Mouse (Mus musculus) lung, embryonic 16.5 days (tissue): ENCODE measurements around the gene Gpr19. TPM values are rescaled to one million over a fixed set of nuclear protein-coding genes. Genes with fewer than 3 reads are reported as not detected.

ENCODE experiments used
- ATAC-seq: fragments of 200-750 bp; cut with Nextera tagmentation; 2 replicates; pipeline ENCODE4 v1.8.0; 2017; ENCODE audit warnings: low read depth, mild to moderate bottlenecking, moderate library complexity
- H3K27ac ChIP-seq: fragments of 300-500 bp; sonication (generic); 2 replicates; pipeline ENCODE4 v1.5.1; 2014; ENCODE audit warnings: mild to moderate bottlenecking, control low read depth, low read length
- H3K27me3 ChIP-seq: fragments of 300-500 bp; sonication (generic); 2 replicates; pipeline ENCODE4 v1.6.1; 2014; ENCODE audit warnings: low read depth, low read length, mixed read lengths; ENCODE audit not compliant: control insufficient read depth, insufficient read depth
- H3K36me3 ChIP-seq: fragments of 300-500 bp; sonication (generic); 2 replicates; pipeline ENCODE4 v1.6.1; 2014; ENCODE audit warnings: low read length; ENCODE audit not compliant: control insufficient read depth, insufficient read depth
- H3K4me1 ChIP-seq: fragments of 300-500 bp; sonication (generic); replicated peaks from 2 replicates; pipeline ENCODE4 v1.6.1; 2014; ENCODE audit warnings: low read length, mixed read lengths; ENCODE audit not compliant: control insufficient read depth, insufficient read depth
- H3K4me2 ChIP-seq: fragments of 300-500 bp; sonication (generic); 2 replicates; pipeline ENCODE4 v1.6.1; 2014; ENCODE audit warnings: low read depth, low read length, control low read depth
- H3K4me3 ChIP-seq: fragments of 300-500 bp; sonication (generic); 2 replicates; pipeline ENCODE4 v1.5.1; 2014; ENCODE audit warnings: mild to moderate bottlenecking, low read length, control low read depth
- H3K9ac ChIP-seq: fragments of 300-500 bp; sonication (generic); 2 replicates; pipeline ENCODE4 v1.6.1; 2014; ENCODE audit warnings: low read length, control low read depth
- H3K9me3 ChIP-seq: fragments of 300-500 bp; sonication (generic); 2 replicates; pipeline ENCODE4 v1.6.1; 2016; ENCODE audit warnings: low read length; ENCODE audit not compliant: control insufficient read depth
- WGBS: fragments of 180-500 bp; shearing (Covaris S2); extraction: QIAGEN DNeasy Blood & Tissue Kit; methylation state at CpG from one replicate; pipeline ENCODE4 v1.1.7; 2014; 5-methylcytosine and 5-hydroxymethylcytosine counted together
- polyA plus RNA-seq: library from polyadenylated mRNA; unstranded; fragments of >200 nt; fragmentation: Nextera tagmentation; extraction: Ambion mirVana; gene quantifications from 2 replicates; pipeline ENCODE4 v1.2.1, GENCODE M21; 2015

Gpr19 gene
- polyA plus RNA-seq, 1 experiment from 2014 or later: 11.7 TPM

- Histone ChIP-seq H3K4me3 (no peak overlapping the region), H3K4me2 (no peak overlapping the region), H3K4me1 (peaks cover 7% of the 10 kb centered on the region), H3K27ac (no peak overlapping the region), H3K27me3 (no peaks in the 10 kb centered on the region), H3K36me3 (peaks cover 10% of the 10 kb centered on the region), H3K9me3 (no peaks in the 10 kb centered on the region), H3K9ac (no peak overlapping the region)
- ATAC-seq: no peak
- 90% methylated on average over 7 of the region's 7 CpGs for WGBS
Measured at GRCm38 (mm10) chr6:134866113-134866512, 32.3 kb downstream of the Gpr19 start.

- Histone ChIP-seq H3K27ac (no peak overlapping the region), H3K4me1 (peaks cover 16% of the 10 kb centered on the region), H3K4me3 (peak overlapping the region; percentile 33), H3K36me3 (no peaks in the 10 kb centered on the region), H3K4me2 (peak overlapping the region; percentile 53), H3K9me3 (no peaks in the 10 kb centered on the region), H3K9ac (no peak overlapping the region), H3K27me3 (no peaks in the 10 kb centered on the region)
- ATAC-seq: peak; percentile 79
- under 1% methylated on average over 19 of the region's 19 CpGs for WGBS
Measured at GRCm38 (mm10) chr6:134863146-134863545, 35.2 kb downstream of the Gpr19 start.

- Histone ChIP-seq H3K36me3 (no peaks in the 10 kb centered on the region), H3K9ac (peak overlapping the region; percentile 17; the same call in 1 of the 2 replicates), H3K27ac (no peak overlapping the region), H3K27me3 (no peaks in the 10 kb centered on the region), H3K4me3 (peak overlapping the region; percentile 33), H3K4me1 (peaks cover 16% of the 10 kb centered on the region), H3K9me3 (no peaks in the 10 kb centered on the region), H3K4me2 (peak overlapping the region; percentile 53)
- ATAC-seq: peak; percentile 60
- WGBS: 16% methylated on average over 13 of the region's 13 CpGs
Measured at GRCm38 (mm10) chr6:134862671-134863104, 35.7 kb downstream of the Gpr19 start.

- no peak for ATAC-seq
- no peaks in the 10 kb centered on the region for H3K27me3 ChIP-seq
- no peak overlapping the region for H3K9ac ChIP-seq
- peaks cover 16% of the 10 kb centered on the region for H3K4me1 ChIP-seq
- no peaks in the 10 kb centered on the region for H3K9me3 ChIP-seq
- no peak overlapping the region for H3K4me2 ChIP-seq
- 83% methylated on average over 12 of the region's 12 CpGs for WGBS
- no peak overlapping the region for H3K4me3 ChIP-seq
- no peaks in the 10 kb centered on the region for H3K36me3 ChIP-seq
- no peak overlapping the region for H3K27ac ChIP-seq
Measured at GRCm38 (mm10) chr6:134861386-134861785, 37.0 kb downstream of the Gpr19 start.

GRCm38 (mm10) chr6:134860275-134860674, 38.1 kb downstream of the Gpr19 start:
- no peaks in the 10 kb centered on the region for H3K9me3 ChIP-seq
- no peak overlapping the region; the same call in 1 of the 2 replicates for H3K27ac ChIP-seq
- 32% methylated on average over 4 of the region's 4 CpGs for WGBS
- no peaks in the 10 kb centered on the region; the same call in 1 of the 2 replicates for H3K36me3 ChIP-seq
- H3K9ac ChIP-seq: no peak overlapping the region
- ATAC-seq: peak; percentile 56
- peaks cover 16% of the 10 kb centered on the region for H3K4me1 ChIP-seq
- H3K4me3 ChIP-seq: no peak overlapping the region
- H3K4me2 ChIP-seq: no peak overlapping the region
- H3K27me3 ChIP-seq: no peaks in the 10 kb centered on the region

- no peak overlapping the region for H3K4me3 ChIP-seq
- 88% methylated on average over 6 of the region's 6 CpGs for WGBS
- H3K36me3 ChIP-seq: no peaks in the 10 kb centered on the region; the same call in 1 of the 2 replicates
- ATAC-seq: no peak
- no peak overlapping the region for H3K9ac ChIP-seq
- H3K9me3 ChIP-seq: no peaks in the 10 kb centered on the region
- no peak overlapping the region for H3K27ac ChIP-seq
- H3K4me1 ChIP-seq: peaks cover 16% of the 10 kb centered on the region
- no peaks in the 10 kb centered on the region for H3K27me3 ChIP-seq
- no peak overlapping the region for H3K4me2 ChIP-seq
Measured at GRCm38 (mm10) chr6:134859021-134859420, 39.4 kb downstream of the Gpr19 start.

- Histone ChIP-seq H3K4me1 (peaks cover 8% of the 10 kb centered on the region), H3K27me3 (no peaks in the 10 kb centered on the region), H3K9me3 (no peaks in the 10 kb centered on the region), H3K27ac (no peak overlapping the region), H3K36me3 (peaks cover 3% of the 10 kb centered on the region), H3K9ac (no peak overlapping the region), H3K4me2 (no peak overlapping the region), H3K4me3 (no peak overlapping the region)
- 82% methylated on average over 16 of the region's 16 CpGs for WGBS
- no peak for ATAC-seq
Measured at GRCm38 (mm10) chr6:134855926-134856325, 42.5 kb downstream of the Gpr19 start.

GRCm38 (mm10) chr6:134854782-134855181, 43.6 kb downstream of the Gpr19 start:
- H3K9me3 ChIP-seq: no peaks in the 10 kb centered on the region
- no peak for ATAC-seq
- 0 out of 2 replicates have a peak, but pooled peaks cover under 1% of the 10 kb centered on the region for H3K4me1 ChIP-seq
- H3K4me3 ChIP-seq: no peak overlapping the region
- H3K4me2 ChIP-seq: no peak overlapping the region
- H3K27me3 ChIP-seq: no peaks in the 10 kb centered on the region
- 65% methylated on average over 5 of the region's 5 CpGs for WGBS
- H3K9ac ChIP-seq: no peak overlapping the region
- H3K27ac ChIP-seq: no peak overlapping the region
- peaks cover 5% of the 10 kb centered on the region for H3K36me3 ChIP-seq

- no peak for ATAC-seq
- H3K4me1 ChIP-seq: no peaks in the 10 kb centered on the region
- 60% methylated on average over 3 of the region's 3 CpGs for WGBS
Measured at GRCm38 (mm10) chr6:134849985-134850384, 48.4 kb downstream of the Gpr19 start.

GRCm38 (mm10) chr6:134849461-134849860, 48.9 kb downstream of the Gpr19 start:
- H3K4me3 ChIP-seq: no peak overlapping the region
- H3K4me1 ChIP-seq: no peaks in the 10 kb centered on the region
- no peak overlapping the region for H3K9ac ChIP-seq
- H3K27me3 ChIP-seq: no peaks in the 10 kb centered on the region
- H3K36me3 ChIP-seq: peaks cover 5% of the 10 kb centered on the region; the same call in 1 of the 2 replicates
- H3K27ac ChIP-seq: no peak overlapping the region
- no peak overlapping the region for H3K4me2 ChIP-seq
- WGBS: 84% methylated on average over 2 of the region's 2 CpGs
- no peaks in the 10 kb centered on the region for H3K9me3 ChIP-seq
- no peak for ATAC-seq

More at GRCm38 (mm10) chr6:134849985-134850384, 48.4 kb downstream of the Gpr19 start:
- Histone ChIP-seq H3K9ac (no peak overlapping the region), H3K4me2 (no peak overlapping the region), H3K9me3 (no peaks in the 10 kb centered on the region), H3K27ac (no peak overlapping the region), H3K4me3 (no peak overlapping the region), H3K27me3 (no peaks in the 10 kb centered on the region), H3K36me3 (peaks cover 5% of the 10 kb centered on the region; the same call in 1 of the 2 replicates)
